ENCODE assay signal across 26 mouse cellular contexts in genomic region chr2:52537645-52538044, GRCm38 (mm10).
DNase-seq lines count a peak whose midpoint lies in the region; ATAC-seq and TF ChIP-seq lines count a peak whose summit lies in the region.
"Had no signal": no experiment of that assay in that cellular context is flagged by ENCODE, and none has a peak within 500 bp of the region (broad histone marks: within the 10 kb centered on the region; RNA-seq: fewer than 3 reads in every experiment).

No protein-coding gene starts in this region.

- ATAC-seq in liver, postnatal 0 days, result no peak
- ATAC-seq: activated CD4-positive, CD25-positive, alpha-beta regulatory T cell, adult 4 months; CD4-positive, CD25-positive, alpha-beta regulatory T cell, adult 4 months; forebrain, embryonic 16.5 days; intestine, embryonic 15.5 days had no signal

- no peaks in the 10 kb centered on the region for H3K79me2 ChIP-seq in liver, adult 2 months (ENCODE audit: control insufficient read depth, insufficient read depth, low read length)

- no peaks in the 10 kb centered on the region for H3K9me3 ChIP-seq in liver, postnatal 0 days (ENCODE audit: low read length)
- H3K9me3 ChIP-seq: embryonic facial prominence, embryonic 12.5 days; heart, embryonic 13.5 days; hindbrain, embryonic 15.5 days; intestine, embryonic 15.5 days; midbrain, embryonic 12.5 days; neural tube, embryonic 13.5 days had no signal

- peak; percentile 61 for DNase-seq in cerebellum, adult 11 months
- DNase-seq in cerebellum, postnatal 4 days (ENCODE audit: low spot score in 2 of 2), result no peak
- DNase-seq in liver, adult 2 months (ENCODE audit: extremely low read depth, low read depth, low spot score), result peak; percentile 9
- no peak for DNase-seq in liver, postnatal 0 days
- DNase-seq in cerebellum, postnatal 14 days, result peak; percentile 50 to 67
- peak; percentile 57 for DNase-seq in skeletal muscle tissue, adult 2 months (ENCODE audit: low read depth, low spot score)
- DNase-seq in adrenal gland, postnatal 10 days, result no peak
- DNase-seq in frontal cortex, adult 2 months (ENCODE audit: extremely low spot score in 1 of 2, low spot score in 1 of 2), result no peak
- DNase-seq: adrenal gland, postnatal 14 days; heart, postnatal 36 days; kidney, adult 9 months; kidney, postnatal 25 days; left cerebral cortex, postnatal 4 days; liver; right cerebral cortex, adult 18-20 months; thymus, postnatal 25 days had no signal

- no peak overlapping the region for H3K4me3 ChIP-seq in liver, adult 2 months (ENCODE audit: insufficient read depth, low read depth, low read length)
- no peak overlapping the region for H3K4me3 ChIP-seq in liver, postnatal 0 days (ENCODE audit: low read depth, low read length)
- H3K4me3 ChIP-seq: embryonic facial prominence, embryonic 12.5 days; heart, embryonic 13.5 days; hindbrain, embryonic 15.5 days; intestine, embryonic 15.5 days; midbrain, embryonic 12.5 days; neural tube, embryonic 13.5 days had no signal

- no peaks in the 10 kb centered on the region for H3K36me3 ChIP-seq in liver, adult 2 months (ENCODE audit: control insufficient read depth, insufficient read depth, low read length)
- H3K36me3 ChIP-seq in liver, postnatal 0 days (replicated peaks; ENCODE audit: insufficient read depth, low read length), result no peaks in the 10 kb centered on the region
- H3K36me3 ChIP-seq: embryonic facial prominence, embryonic 12.5 days; heart, embryonic 13.5 days; hindbrain, embryonic 15.5 days; intestine, embryonic 15.5 days; midbrain, embryonic 12.5 days; neural tube, embryonic 13.5 days had no signal

- TF ChIP-seq POLR2A in liver, adult 2 months (IDR thresholded peaks at IDR 0.05; ENCODE audit: extremely low read depth, insufficient read depth, low read length), result no peak

- no peak overlapping the region for H3K4me2 ChIP-seq in liver, postnatal 0 days (ENCODE audit: low read depth, low read length)
- H3K4me2 ChIP-seq: embryonic facial prominence, embryonic 12.5 days; heart, embryonic 13.5 days; hindbrain, embryonic 15.5 days; intestine, embryonic 15.5 days; midbrain, embryonic 12.5 days; neural tube, embryonic 13.5 days had no signal

- 86% methylated on average over 3 of the region's 3 CpGs for WGBS in liver, adult 2 months
- 69% methylated on average over 3 of the region's 3 CpGs for WGBS in liver, postnatal 0 days (ENCODE audit: insufficient replicate concordance)

- no peak for TF ChIP-seq EP300 in liver, postnatal 0 days (IDR thresholded peaks at IDR 0.05; ENCODE audit: low read depth)

- no peaks in the 10 kb centered on the region for H3K4me1 ChIP-seq in liver, adult 2 months (ENCODE audit: control insufficient read depth, insufficient read depth, low read length)
- no peaks in the 10 kb centered on the region for H3K4me1 ChIP-seq in liver, postnatal 0 days (ENCODE audit: insufficient read depth)
- H3K4me1 ChIP-seq: embryonic facial prominence, embryonic 12.5 days; heart, embryonic 13.5 days; hindbrain, embryonic 15.5 days; intestine, embryonic 15.5 days; midbrain, embryonic 12.5 days; neural tube, embryonic 13.5 days had no signal

- H3K27ac ChIP-seq in liver, adult 2 months (replicated peaks; ENCODE audit: insufficient read depth, low read depth, low read length), result no peak overlapping the region
- H3K27ac ChIP-seq in liver, postnatal 0 days (ENCODE audit: low read depth), result no peak overlapping the region
- H3K27ac ChIP-seq: embryonic facial prominence, embryonic 12.5 days; heart, embryonic 13.5 days; hindbrain, embryonic 15.5 days; intestine, embryonic 15.5 days; macrophage; midbrain, embryonic 12.5 days; neural tube, embryonic 13.5 days had no signal

- TF ChIP-seq CTCF in liver, adult 2 months (IDR thresholded peaks at IDR 0.05; ENCODE audit: low read depth, low read length), result no peak
- TF ChIP-seq CTCF in liver, postnatal 0 days (IDR thresholded peaks at IDR 0.05; ENCODE audit: low read depth), result no peak

- no peak overlapping the region for H3K9ac ChIP-seq in liver, adult 2 months (ENCODE audit: low read depth, low read length)
- no peak overlapping the region for H3K9ac ChIP-seq in liver, postnatal 0 days (replicated peaks)
- H3K9ac ChIP-seq: embryonic facial prominence, embryonic 12.5 days; heart, embryonic 13.5 days; hindbrain, embryonic 15.5 days; intestine, embryonic 15.5 days; midbrain, embryonic 12.5 days; neural tube, embryonic 13.5 days had no signal

- no peaks in the 10 kb centered on the region for H3K27me3 ChIP-seq in liver, adult 2 months (ENCODE audit: control insufficient read depth, insufficient read depth, low read length)
- H3K27me3 ChIP-seq in liver, postnatal 0 days (ENCODE audit: insufficient read depth, low read length), result no peaks in the 10 kb centered on the region
- H3K27me3 ChIP-seq: embryonic facial prominence, embryonic 12.5 days; heart, embryonic 13.5 days; hindbrain, embryonic 15.5 days; intestine, embryonic 15.5 days; midbrain, embryonic 12.5 days; neural tube, embryonic 13.5 days had no signal

Comparison
In these comparisons a context has a peak if more than half of its experiments do, and no peak if none do; other contexts are left out.
1. DNase-seq: peak in cerebellum, adult 11 months (single experiment), liver, adult 2 months (single experiment), cerebellum, postnatal 14 days (2 of 2) and skeletal muscle tissue, adult 2 months (single experiment); none in cerebellum, postnatal 4 days (0 of 2), liver, postnatal 0 days (single experiment), adrenal gland, postnatal 10 days (single experiment) and frontal cortex, adult 2 months (0 of 2).